Mouse (Mus musculus): Measurements from ENCODE around the gene Olfr1208.

Olfr1208 gene

DNA sequence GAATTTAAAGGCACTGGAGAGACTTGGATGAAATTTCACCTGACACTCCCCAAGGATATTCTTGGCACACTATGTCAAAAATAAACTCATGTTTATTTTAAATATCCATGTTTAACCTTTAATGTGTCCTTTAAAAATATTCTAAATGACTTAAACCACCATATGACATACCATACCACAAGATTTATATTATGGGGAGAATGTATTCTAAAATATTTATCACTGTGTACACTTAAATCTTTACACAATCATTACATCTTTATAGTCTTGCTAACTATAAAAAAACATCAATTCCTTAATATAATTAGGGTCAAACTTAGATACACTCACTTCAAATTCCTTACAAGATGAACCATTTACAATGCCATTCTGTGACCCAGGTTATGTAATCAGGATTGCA is at the start of gene Olfr1208:
Gene Olfr1208, minus strand, starts transcription at position 101 of the 400 bp plus-strand sequence.
- DNase-seq (ENCODE audit: low spot score): no peak

DNA sequence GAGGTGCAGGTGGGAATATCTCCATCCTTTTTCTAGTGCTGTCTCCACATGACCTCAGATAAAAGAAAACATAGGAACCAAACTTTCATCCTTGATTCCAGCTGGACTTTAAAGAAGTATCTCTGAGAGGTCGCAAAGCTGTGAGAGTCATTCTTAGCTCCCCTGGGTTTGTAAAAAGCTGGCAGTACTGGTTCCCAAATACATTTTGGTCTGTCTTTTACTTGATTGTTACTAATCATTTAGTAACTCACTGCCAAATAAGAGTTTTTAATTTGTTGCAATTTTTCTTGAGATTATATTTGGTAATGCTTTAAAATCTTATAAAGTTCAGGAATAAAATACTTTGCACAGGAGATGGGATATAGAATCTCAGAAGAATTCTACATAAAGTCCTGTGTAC is 35.9 kb upstream of the Olfr1208 start, which contains the start of gene Olfr1211:
Gene Olfr1211, minus strand, starts transcription at position 101 of the 400 bp plus-strand sequence.
- DNase-seq (ENCODE audit: low spot score): no peak

DNA sequence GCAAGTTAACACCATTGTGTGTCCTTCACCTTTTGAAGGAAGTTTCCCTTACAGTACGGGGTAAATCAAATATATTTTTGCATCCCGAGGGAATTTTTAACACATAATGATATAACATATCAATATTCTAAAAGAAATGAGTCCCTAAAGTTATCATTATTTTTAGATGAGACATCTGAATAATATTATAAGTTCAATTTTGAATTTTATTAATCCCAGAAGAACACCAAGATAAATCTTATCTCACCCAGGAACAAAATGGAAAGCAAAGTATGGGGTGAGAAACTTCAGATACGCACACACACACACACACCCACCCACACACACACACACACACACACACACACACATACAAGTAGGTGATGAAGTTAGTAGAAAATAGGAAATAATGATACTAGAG is 12.9 kb upstream of the Olfr1208 start, which contains the start of gene Olfr1209:
Gene Olfr1209, minus strand, starts transcription at position 101 of the 400 bp plus-strand sequence.
- DNase-seq (ENCODE audit: low spot score): no peak

DNA sequence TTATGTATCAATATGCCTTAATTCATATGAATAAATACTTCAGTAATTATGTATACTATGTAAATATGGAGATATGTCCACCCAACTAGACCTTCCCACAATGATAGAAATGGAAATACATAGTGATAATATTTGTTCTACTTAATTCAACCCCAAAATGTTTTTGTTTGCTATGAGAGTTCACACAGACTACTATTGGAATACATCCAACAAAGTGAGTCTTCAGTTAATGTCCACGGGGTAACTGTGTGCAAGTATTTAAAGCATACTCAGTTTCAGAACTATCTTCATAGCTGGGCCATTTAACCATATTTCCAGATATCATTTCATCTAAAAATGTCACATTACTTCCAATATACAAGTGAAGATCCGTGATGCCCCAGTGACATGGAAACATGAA is 39.2 kb downstream of the Olfr1208 start, which contains the start of gene Olfr1206:
Gene Olfr1206, plus strand, starts transcription at position 301 of the 400 bp plus-strand sequence.
- DNase-seq (ENCODE audit: low spot score): no peak

DNA sequence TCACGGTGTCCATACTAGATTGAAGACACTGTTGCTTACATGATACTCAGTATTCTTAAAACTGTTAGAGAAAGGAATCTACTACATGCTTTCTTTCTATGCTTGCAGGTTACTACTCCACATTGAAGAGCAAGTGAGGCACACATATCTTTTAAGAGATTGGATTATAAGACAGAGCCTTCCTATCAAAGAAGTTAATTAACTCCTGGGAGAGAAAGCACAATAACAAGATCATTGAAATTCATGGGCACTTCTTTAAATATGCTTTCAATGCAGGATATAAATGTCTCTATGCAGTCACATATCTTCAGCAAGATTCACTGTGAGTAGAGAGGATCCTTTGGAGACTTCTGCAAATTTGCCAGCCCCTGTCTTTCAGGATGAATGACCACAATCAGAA is 53.1 kb downstream of the Olfr1208 start, which contains the start of gene Olfr1204:
Gene Olfr1204, plus strand, starts transcription at position 301 of the 400 bp plus-strand sequence.
- DNase-seq (ENCODE audit: low spot score): no peak
